Mouse (Mus musculus) lung, adult 18-20 months (tissue): Measurements from ENCODE around the gene Sema5a.
A peak's percentile ranks its signal among the peaks of the same experiment; 100 is the strongest.

ENCODE experiments used
- DNase-seq, 2 experiments: peaks; one replicate each; pipeline ENCODE4 v3.0.0; 2022; ENCODE audit warnings: mixed read lengths in 2 of 2

Sema5a gene

GRCm38 (mm10) chr15:32311287-32311686 is 66.7 kb downstream of the Sema5a start:
- DNase-seq = no peak

GRCm38 (mm10) chr15:32317074-32317473 is 72.5 kb downstream of the Sema5a start:
- no peak for DNase-seq

- no peak for DNase-seq
Observed at GRCm38 (mm10) chr15:32320739-32321138, 76.1 kb downstream of the Sema5a start.

- DNase-seq = no peak
Observed at GRCm38 (mm10) chr15:32322455-32323220, 78.0 kb downstream of the Sema5a start.

GRCm38 (mm10) chr15:32323224-32323623 is 78.6 kb downstream of the Sema5a start:
- DNase-seq = no peak

- DNase-seq = no peak
Observed at GRCm38 (mm10) chr15:32324105-32324504, 79.5 kb downstream of the Sema5a start.

GRCm38 (mm10) chr15:32328370-32329004 is 83.9 kb downstream of the Sema5a start:
- DNase-seq = no peak

GRCm38 (mm10) chr15:32329670-32330330 is 85.2 kb downstream of the Sema5a start:
- DNase-seq = no peak

GRCm38 (mm10) chr15:32330427-32330826 is 85.8 kb downstream of the Sema5a start:
- no peak for DNase-seq

- DNase-seq = no peak
Observed at GRCm38 (mm10) chr15:32331037-32331436, 86.4 kb downstream of the Sema5a start.

- DNase-seq = no peak
Observed at GRCm38 (mm10) chr15:32333456-32333855, 88.8 kb downstream of the Sema5a start.

- no peak for DNase-seq
Observed at GRCm38 (mm10) chr15:32337810-32338209, 93.2 kb downstream of the Sema5a start.

- no peak for DNase-seq
Observed at GRCm38 (mm10) chr15:32338721-32339290, 94.2 kb downstream of the Sema5a start.

- DNase-seq = no peak
Observed at GRCm38 (mm10) chr15:32339426-32339825, 94.8 kb downstream of the Sema5a start.

GRCm38 (mm10) chr15:32341423-32341822 is 96.8 kb downstream of the Sema5a start:
- DNase-seq = no peak

- DNase-seq = no peak
Observed at GRCm38 (mm10) chr15:32343544-32343943, 98.9 kb downstream of the Sema5a start.

- DNase-seq = no peak
Observed at GRCm38 (mm10) chr15:32347315-32347714, 102.7 kb downstream of the Sema5a start.

GRCm38 (mm10) chr15:32349276-32349675 is 104.7 kb downstream of the Sema5a start:
- no peak for DNase-seq

GRCm38 (mm10) chr15:32352995-32353394 is 108.4 kb downstream of the Sema5a start:
- DNase-seq = no peak

GRCm38 (mm10) chr15:32353513-32353912 is 108.9 kb downstream of the Sema5a start:
- DNase-seq = no peak

- DNase-seq = peak in 1 of 2 experiments; percentile 14
Observed at GRCm38 (mm10) chr15:32356805-32357204, 112.2 kb downstream of the Sema5a start.

GRCm38 (mm10) chr15:32367841-32368240 is 123.2 kb downstream of the Sema5a start:
- no peak for DNase-seq

- no peak for DNase-seq
Observed at GRCm38 (mm10) chr15:32370914-32371313, 126.3 kb downstream of the Sema5a start.
